In genomic region chr13:74806934-74807333, GRCm38 (mm10) we compare ENCODE assay signal across 9 mouse cellular contexts. TPM values are rescaled to one million over a fixed set of nuclear protein-coding genes. Genes with fewer than 3 reads are reported as not detected.
DNase-seq lines count a peak whose midpoint lies in the region; ATAC-seq lines count a peak whose summit lies in the region.
"Had no signal": no experiment of that assay in that cellular context is flagged by ENCODE, and none has a peak within 500 bp of the region (broad histone marks: within the 10 kb centered on the region; RNA-seq: fewer than 3 reads in every experiment).

No protein-coding gene starts in this region.

- no peak for ATAC-seq in lung, embryonic 16.5 days (ENCODE audit: low read depth)
- peak; percentile 30 for ATAC-seq in common myeloid progenitor, adult 5-6 weeks (replicated peaks; ENCODE audit: low read depth, poor library complexity, severe bottlenecking)
- ATAC-seq in inflammation-experienced regulatory T-cells, adult 6 months, result peak; percentile 19

- H3K36me3 ChIP-seq in lung, embryonic 16.5 days (ENCODE audit: control insufficient read depth, insufficient read depth, low read length), result no peaks in the 10 kb centered on the region

- no peaks in the 10 kb centered on the region for H3K9me3 ChIP-seq in lung, embryonic 16.5 days (ENCODE audit: control insufficient read depth, low read length)

- H3K27ac ChIP-seq in lung, embryonic 16.5 days (ENCODE audit: low read length), result no peak overlapping the region

- no peaks in the 10 kb centered on the region for H3K27me3 ChIP-seq in lung, embryonic 16.5 days (ENCODE audit: control insufficient read depth, insufficient read depth, low read depth, low read length)

- DNase-seq in lung, postnatal 14 days, result no peak
- DNase-seq in naive thymus-derived CD4-positive, alpha-beta T cell, adult 2 months (ENCODE audit: low read depth), result peak; percentile 48
- DNase-seq in cerebellum, postnatal 4 days (ENCODE audit: low spot score in 2 of 2), result no peak
- DNase-seq in left cerebral cortex, adult 9 months (ENCODE audit: low spot score in 2 of 2), result no peak
- DNase-seq in right cerebral cortex, adult 2 months (ENCODE audit: low spot score in 2 of 2), result no peak
- DNase-seq: kidney, postnatal 14 days had no signal

- WGBS in lung, embryonic 16.5 days, result 43% methylated on average over 5 of the region's 5 CpGs

- H3K4me1 ChIP-seq in lung, embryonic 16.5 days (replicated peaks; ENCODE audit: control insufficient read depth, insufficient read depth, low read length), result peaks cover 9% of the 10 kb centered on the region; the same call in 1 of the 2 replicates

- H3K4me3 ChIP-seq in lung, embryonic 16.5 days (ENCODE audit: low read length), result peak overlapping the region; percentile 86

- no peak overlapping the region for H3K9ac ChIP-seq in lung, embryonic 16.5 days (ENCODE audit: low read length)

- H3K4me2 ChIP-seq in lung, embryonic 16.5 days (ENCODE audit: low read depth, low read length), result peak overlapping the region; percentile 84

RNA-seq across cellular contexts. Expression of gene Cast, which starts 1.7 kb away (rescaled TPM):
- polyA plus RNA-seq in lung, embryonic 16.5 days (2015; fragmentation: Nextera tagmentation; extraction: Ambion mirVana), result 47.1 and 47.8 TPM in 2 replicates
- total RNA-seq in common myeloid progenitor, adult 5-6 weeks (2017), result 64.1 and 75.8 TPM in 2 replicates
- polyA plus RNA-seq in inflammation-experienced regulatory T-cells, adult 6 months (2017; shearing (Covaris generic)), result 100 to 1,000 TPM; 169 to 206 (median 200) TPM
